Mouse (Mus musculus): Measurements from ENCODE around the gene Irf7.
"Not testable (repeated sequence)": the region's sequence is repeated elsewhere in the genome, so short reads cannot be mapped to it uniquely, and the experiment has no call there.

DNA sequence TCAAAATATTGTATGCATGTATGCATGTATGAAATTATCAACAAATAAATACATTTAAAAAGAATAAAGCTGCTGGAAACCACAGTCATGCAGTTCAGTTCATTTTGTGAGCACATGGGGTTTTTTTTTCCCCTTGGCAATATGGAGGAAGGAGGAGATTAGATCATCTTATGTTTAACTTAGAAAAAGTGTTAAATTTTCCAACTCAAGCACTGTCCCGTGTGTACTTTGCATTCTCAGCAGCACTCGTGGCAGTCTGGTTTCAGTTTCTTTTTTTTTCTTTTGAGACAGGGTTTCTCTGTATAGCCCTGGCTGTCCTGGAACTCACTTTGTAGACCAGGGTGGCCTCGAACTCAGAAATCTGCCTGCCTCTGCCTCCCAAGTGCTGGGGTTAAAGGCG lies 15.8 kb downstream of the Irf7 start:
- not testable (repeated sequence) for TF ChIP-seq EP300, CTCF (IDR thresholded peaks at IDR 0.05; ENCODE audit: low read depth)

Measured in liver, embryonic 14.5 days (tissue).